In genomic region chr2:50815541-50815940, GRCm38 (mm10) we compare ENCODE assay signal across 19 mouse cellular contexts.
DNase-seq lines count a peak whose midpoint lies in the region; ATAC-seq and TF ChIP-seq lines count a peak whose summit lies in the region.
"Had no signal": no experiment of that assay in that cellular context is flagged by ENCODE, and none has a peak within 500 bp of the region (broad histone marks: within the 10 kb centered on the region; RNA-seq: fewer than 3 reads in every experiment).

No protein-coding gene starts in this region.

- TF ChIP-seq CTCF in lung, adult 2 months (IDR thresholded peaks at IDR 0.05; ENCODE audit: insufficient read depth, low read length): no peak

- 51% methylated on average over 3 of the region's 3 CpGs for WGBS in hindbrain, embryonic 10.5 days
- 60% methylated on average over 3 of the region's 3 CpGs for WGBS in hindbrain, embryonic 13.5 days
- 25% methylated on average over 3 of the region's 3 CpGs for WGBS in lung, adult 2 months
- WGBS in embryonic facial prominence, embryonic 10.5 days: 23% methylated on average over 3 of the region's 3 CpGs
- 4% methylated on average over 3 of the region's 3 CpGs for WGBS in limb, embryonic 15.5 days

- H3K36me3 ChIP-seq in hindbrain, embryonic 10.5 days: no peaks in the 10 kb centered on the region
- H3K36me3 ChIP-seq in hindbrain, embryonic 13.5 days: no peaks in the 10 kb centered on the region
- no peaks in the 10 kb centered on the region for H3K36me3 ChIP-seq in embryonic facial prominence, embryonic 10.5 days (replicated peaks)
- H3K36me3 ChIP-seq in limb, embryonic 15.5 days: no peaks in the 10 kb centered on the region
- H3K36me3 ChIP-seq: heart, embryonic 13.5 days had no signal

- H3K9me3 ChIP-seq in hindbrain, embryonic 10.5 days: no peaks in the 10 kb centered on the region
- H3K9me3 ChIP-seq in hindbrain, embryonic 13.5 days: no peaks in the 10 kb centered on the region
- H3K9me3 ChIP-seq in embryonic facial prominence, embryonic 10.5 days: no peaks in the 10 kb centered on the region
- no peaks in the 10 kb centered on the region for H3K9me3 ChIP-seq in limb, embryonic 15.5 days
- H3K9me3 ChIP-seq: forebrain, embryonic 13.5 days; heart, embryonic 13.5 days had no signal

- no peak overlapping the region for H3K4me3 ChIP-seq in hindbrain, embryonic 10.5 days
- no peak overlapping the region for H3K4me3 ChIP-seq in hindbrain, embryonic 13.5 days
- H3K4me3 ChIP-seq in lung, adult 2 months (replicated peaks; ENCODE audit: extremely low read depth, low read depth, low read length): no peak overlapping the region
- no peak overlapping the region for H3K4me3 ChIP-seq in embryonic facial prominence, embryonic 10.5 days
- H3K4me3 ChIP-seq in limb, embryonic 15.5 days: no peak overlapping the region
- H3K4me3 ChIP-seq: forebrain, embryonic 13.5 days; heart, embryonic 13.5 days had no signal

- no peak overlapping the region for H3K9ac ChIP-seq in hindbrain, embryonic 13.5 days
- H3K9ac ChIP-seq in limb, embryonic 15.5 days: no peak overlapping the region
- H3K9ac ChIP-seq: forebrain, embryonic 13.5 days; heart, embryonic 13.5 days had no signal

- H3K4me2 ChIP-seq in hindbrain, embryonic 13.5 days: no peak overlapping the region
- no peak overlapping the region for H3K4me2 ChIP-seq in limb, embryonic 15.5 days
- H3K4me2 ChIP-seq: forebrain, embryonic 13.5 days; heart, embryonic 13.5 days; liver, embryonic 11.5 days had no signal

- no peak overlapping the region for H3K27ac ChIP-seq in hindbrain, embryonic 10.5 days
- H3K27ac ChIP-seq in hindbrain, embryonic 13.5 days: no peak overlapping the region
- peak overlapping the region; percentile 27; the same call in 1 of the 2 replicates for H3K27ac ChIP-seq in embryonic facial prominence, embryonic 10.5 days (replicated peaks)
- H3K27ac ChIP-seq in limb, embryonic 15.5 days: peak overlapping the region; percentile 30; the same call in 1 of the 2 replicates
- H3K27ac ChIP-seq: forebrain, embryonic 13.5 days; heart, embryonic 13.5 days had no signal

- 0 out of 2 replicates have a peak, but pooled peaks cover 3% of the 10 kb centered on the region for H3K27me3 ChIP-seq in hindbrain, embryonic 10.5 days (ENCODE audit: insufficient read depth, poor library complexity, severe bottlenecking)
- no peaks in the 10 kb centered on the region for H3K27me3 ChIP-seq in hindbrain, embryonic 13.5 days
- H3K27me3 ChIP-seq in embryonic facial prominence, embryonic 10.5 days (replicated peaks; ENCODE audit: low read depth, poor library complexity, severe bottlenecking): no peaks in the 10 kb centered on the region
- no peaks in the 10 kb centered on the region for H3K27me3 ChIP-seq in limb, embryonic 15.5 days
- H3K27me3 ChIP-seq: heart, embryonic 13.5 days had no signal

- no peak for TF ChIP-seq POLR2A in lung, adult 2 months (IDR thresholded peaks at IDR 0.05; ENCODE audit: borderline replicate concordance, extremely low read depth, low read depth, low read length)

- H3K4me1 ChIP-seq in hindbrain, embryonic 10.5 days (replicated peaks): peaks cover 25% of the 10 kb centered on the region
- peaks cover 21% of the 10 kb centered on the region for H3K4me1 ChIP-seq in hindbrain, embryonic 13.5 days (replicated peaks)
- peaks cover under 1% of the 10 kb centered on the region; the same call in 1 of the 2 replicates for H3K4me1 ChIP-seq in lung, adult 2 months (ENCODE audit: control insufficient read depth, insufficient read depth, low read length)
- H3K4me1 ChIP-seq in embryonic facial prominence, embryonic 10.5 days: peaks cover 47% of the 10 kb centered on the region
- peaks cover 15% of the 10 kb centered on the region for H3K4me1 ChIP-seq in limb, embryonic 15.5 days

- ATAC-seq in hindbrain, embryonic 13.5 days (ENCODE audit: low FRiP score): no peak
- ATAC-seq in limb, embryonic 15.5 days (ENCODE audit: insufficient number of reproducible peaks, low FRiP score, low TSS enrichment, low read depth): no peak
- no peak for ATAC-seq in megakaryocyte, adult 5-6 weeks (ENCODE audit: poor library complexity, severe bottlenecking)
- ATAC-seq: activated CD4-positive, CD25-positive, alpha-beta regulatory T cell, adult 4 months; forebrain, embryonic 13.5 days; inflammation-experienced regulatory T-cells, adult 6 months; lung, postnatal 0 days had no signal

- DNase-seq in hindbrain, embryonic 10.5 days (ENCODE audit: low spot score): peak; percentile 24
- peak; percentile 10 for DNase-seq in lung, postnatal 36 days
- DNase-seq in lung, adult 2 months: no peak
- peak; percentile 49 for DNase-seq in embryonic facial prominence, embryonic 10.5 days (ENCODE audit: low spot score)
- no peak for DNase-seq in urinary bladder, postnatal 4 days (ENCODE audit: low spot score in 2 of 2)
- DNase-seq: adrenal gland, postnatal 25 days; cerebellum, adult 2 months; kidney, postnatal 4 days; right cerebral cortex, postnatal 4 days; thymus, postnatal 36 days had no signal

Comparison
In these comparisons a context has a peak if more than half of its experiments do, and no peak if none do; other contexts are left out.
1. DNase-seq: peak in hindbrain, embryonic 10.5 days (single experiment), lung, postnatal 36 days (single experiment) and embryonic facial prominence, embryonic 10.5 days (single experiment); none in lung, adult 2 months (single experiment) and urinary bladder, postnatal 4 days (0 of 2).
2. H3K27ac ChIP-seq: peak in embryonic facial prominence, embryonic 10.5 days (single experiment) and limb, embryonic 15.5 days (single experiment); none in hindbrain, embryonic 10.5 days (single experiment) and hindbrain, embryonic 13.5 days (single experiment).